Mouse (Mus musculus) midbrain, embryonic 15.5 days (tissue): ENCODE measurements around the gene Fdxr. TPM values are rescaled to one million over a fixed set of nuclear protein-coding genes. Genes with fewer than 3 reads are reported as not detected.

Experiments used
- ATAC-seq: fragments of 200-750 bp; cut with Nextera tagmentation; replicated peaks from 2 replicates; pipeline ENCODE4 v1.8.0; 2017; ENCODE audit warnings: moderate TSS enrichment
- H3K27ac ChIP-seq: fragments of 300-500 bp; sonication (generic); 2 replicates; pipeline ENCODE4 v1.5.1; 2015; ENCODE audit warnings: mild to moderate bottlenecking, inconsistent platforms
- H3K27me3 ChIP-seq: fragments of 300-500 bp; sonication (generic); replicated peaks from 2 replicates; pipeline ENCODE4 v1.6.1; 2015; ENCODE audit warnings: inconsistent platforms
- H3K36me3 ChIP-seq: fragments of 300-500 bp; sonication (generic); replicated peaks from 2 replicates; pipeline ENCODE4 v1.6.1; 2015; ENCODE audit warnings: inconsistent platforms
- H3K4me1 ChIP-seq: fragments of 300-500 bp; sonication (generic); 2 replicates; pipeline ENCODE4 v1.6.1; 2015; ENCODE audit warnings: inconsistent platforms
- H3K4me2 ChIP-seq: fragments of 300-500 bp; sonication (generic); 2 replicates; pipeline ENCODE4 v1.6.1; 2015; ENCODE audit warnings: inconsistent platforms, mild to moderate bottlenecking, moderate library complexity
- H3K4me3 ChIP-seq: fragments of 300-500 bp; sonication (generic); 2 replicates; pipeline ENCODE4 v1.5.1; 2015; ENCODE audit warnings: mild to moderate bottlenecking, inconsistent platforms
- H3K9ac ChIP-seq: fragments of 300-500 bp; sonication (generic); 2 replicates; pipeline ENCODE4 v1.6.1; 2015; ENCODE audit warnings: mild to moderate bottlenecking, inconsistent platforms
- H3K9me3 ChIP-seq: fragments of 300-500 bp; sonication (generic); 2 replicates; pipeline ENCODE4 v1.6.1; 2016; ENCODE audit warnings: inconsistent platforms
- WGBS: fragments of 180-500 bp; shearing (Covaris S2); methylation state at CpG from one replicate; pipeline ENCODE4 v1.1.7; 2015; ENCODE audit warnings: mixed read lengths; 5-methylcytosine and 5-hydroxymethylcytosine counted together
- polyA plus RNA-seq: library from polyadenylated mRNA; unstranded; fragments of >200 nt; fragmentation: Nextera tagmentation; extraction: Ambion mirVana; gene quantifications from 2 replicates; pipeline ENCODE4 v1.2.1, GENCODE M21; 2015

The Fdxr gene
- polyA plus RNA-seq, 1 experiment from 2014 or later = 22.1 TPM

DNA sequence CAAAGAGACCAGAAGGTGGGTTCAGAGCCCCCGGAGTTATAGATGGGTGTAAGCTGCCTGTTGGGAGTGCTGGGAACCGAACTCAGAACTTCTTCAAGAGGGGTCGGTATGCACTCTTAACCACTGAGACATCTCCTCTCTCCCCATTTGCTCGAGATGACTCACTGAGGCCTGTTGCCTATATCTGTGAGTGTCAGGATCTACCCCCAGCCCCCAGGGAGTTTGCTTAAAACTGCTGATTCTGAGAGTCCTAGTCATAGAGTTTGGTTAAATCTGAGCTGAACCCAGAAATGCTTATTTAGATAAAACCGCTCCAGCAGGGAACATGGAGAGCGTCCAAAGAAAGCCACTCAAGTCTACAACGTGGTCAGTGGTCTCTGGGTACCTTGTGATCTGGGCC lies 2.7 kb downstream of the Fdxr start:
- 85% methylated on average over 7 of the region's 7 CpGs for WGBS

GRCm38 (mm10) chr11:115273735-115274134 lies 3.1 kb downstream of the Fdxr start:
- peaks cover 5% of the 10 kb centered on the region; the same call in 1 of the 2 replicates for H3K27me3 ChIP-seq
- WGBS = 70% methylated on average over 7 of the region's 7 CpGs
- no peak overlapping the region for H3K4me3 ChIP-seq
- peaks cover 21% of the 10 kb centered on the region for H3K4me1 ChIP-seq
- ATAC-seq = no peak
- 0 out of 2 replicates have a peak, but pooled peaks cover 7% of the 10 kb centered on the region for H3K36me3 ChIP-seq
- H3K27ac ChIP-seq = no peak overlapping the region
- no peak overlapping the region for H3K9ac ChIP-seq
- H3K4me2 ChIP-seq = no peak overlapping the region
- H3K9me3 ChIP-seq = no peaks in the 10 kb centered on the region

More for the DNA sequence above, 2.7 kb downstream of the Fdxr start:
- ATAC-seq = no peak
- H3K27ac ChIP-seq = no peak overlapping the region
- H3K4me3 ChIP-seq = no peak overlapping the region
- 0 out of 2 replicates have a peak, but pooled peaks cover 3% of the 10 kb centered on the region for H3K36me3 ChIP-seq
- no peaks in the 10 kb centered on the region for H3K9me3 ChIP-seq
- H3K9ac ChIP-seq = no peak overlapping the region
- H3K27me3 ChIP-seq = peaks cover 2% of the 10 kb centered on the region; the same call in 1 of the 2 replicates
- peaks cover 21% of the 10 kb centered on the region for H3K4me1 ChIP-seq
- no peak overlapping the region for H3K4me2 ChIP-seq

- H3K4me3 ChIP-seq = no peak overlapping the region
- H3K4me1 ChIP-seq = peaks cover 21% of the 10 kb centered on the region
- no peak overlapping the region for H3K4me2 ChIP-seq
- no peak overlapping the region for H3K9ac ChIP-seq
- no peak for ATAC-seq
- 64% methylated on average over 10 of the region's 10 CpGs for WGBS
- H3K9me3 ChIP-seq = no peaks in the 10 kb centered on the region
- 0 out of 2 replicates have a peak, but pooled peaks cover 7% of the 10 kb centered on the region for H3K36me3 ChIP-seq
- peaks cover 12% of the 10 kb centered on the region for H3K27me3 ChIP-seq
- no peak overlapping the region for H3K27ac ChIP-seq
Observed at GRCm38 (mm10) chr11:115272894-115273498, 3.9 kb downstream of the Fdxr start.

- H3K4me1 ChIP-seq = peaks cover 25% of the 10 kb centered on the region
- WGBS = 72% methylated on average over 10 of the region's 10 CpGs
Observed at GRCm38 (mm10) chr11:115271481-115271880, 5.4 kb downstream of the Fdxr start.

DNA sequence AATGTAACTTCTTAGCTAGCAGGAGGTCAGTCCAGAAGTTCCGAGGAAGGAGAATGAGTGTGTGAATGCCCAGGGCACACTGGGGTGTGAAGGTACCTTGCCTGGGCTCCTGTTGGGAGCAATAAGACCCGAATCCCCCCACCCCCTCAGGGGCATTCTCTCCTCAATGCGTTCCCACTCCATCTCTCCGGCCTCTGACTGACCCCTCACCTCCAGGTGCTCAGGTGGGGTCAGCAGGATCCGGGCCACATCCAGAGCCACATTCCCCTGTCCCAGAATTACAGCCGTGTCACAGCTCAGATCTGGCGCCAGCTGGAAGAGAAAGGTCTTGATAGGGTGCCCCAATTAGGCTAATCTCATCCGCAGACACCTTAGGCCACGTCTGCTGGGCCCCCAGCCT lies 5.8 kb downstream of the Fdxr start:
- Histone ChIP-seq H3K4me3 (no peak overlapping the region), H3K9me3 (no peaks in the 10 kb centered on the region), H3K9ac (no peak overlapping the region), H3K27me3 (peaks cover 31% of the 10 kb centered on the region), H3K36me3 (0 out of 2 replicates have a peak, but pooled peaks cover 7% of the 10 kb centered on the region), H3K4me1 (peaks cover 26% of the 10 kb centered on the region), H3K4me2 (no peak overlapping the region), H3K27ac (no peak overlapping the region)
- ATAC-seq = no peak
- 83% methylated on average over 9 of the region's 9 CpGs for WGBS

More at GRCm38 (mm10) chr11:115271481-115271880, 5.4 kb downstream of the Fdxr start:
- Histone ChIP-seq H3K36me3 (0 out of 2 replicates have a peak, but pooled peaks cover 7% of the 10 kb centered on the region), H3K4me3 (no peak overlapping the region), H3K4me2 (no peak overlapping the region), H3K9me3 (no peaks in the 10 kb centered on the region), H3K27ac (no peak overlapping the region), H3K27me3 (peaks cover 27% of the 10 kb centered on the region), H3K9ac (no peak overlapping the region)
- ATAC-seq = no peak

GRCm38 (mm10) chr11:115270148-115270861 lies 6.5 kb downstream of the Fdxr start:
- no peak overlapping the region for H3K4me3 ChIP-seq
- 0 out of 2 replicates have a peak, but pooled peaks have one; percentile 6 for ATAC-seq
- H3K9me3 ChIP-seq = no peaks in the 10 kb centered on the region
- H3K36me3 ChIP-seq = 0 out of 2 replicates have a peak, but pooled peaks cover 7% of the 10 kb centered on the region
- H3K27ac ChIP-seq = no peak overlapping the region
- H3K4me2 ChIP-seq = no peak overlapping the region
- no peak overlapping the region for H3K9ac ChIP-seq
- H3K4me1 ChIP-seq = peaks cover 26% of the 10 kb centered on the region
- 33% methylated on average over 19 of the region's 19 CpGs for WGBS
- peaks cover 39% of the 10 kb centered on the region for H3K27me3 ChIP-seq

DNA sequence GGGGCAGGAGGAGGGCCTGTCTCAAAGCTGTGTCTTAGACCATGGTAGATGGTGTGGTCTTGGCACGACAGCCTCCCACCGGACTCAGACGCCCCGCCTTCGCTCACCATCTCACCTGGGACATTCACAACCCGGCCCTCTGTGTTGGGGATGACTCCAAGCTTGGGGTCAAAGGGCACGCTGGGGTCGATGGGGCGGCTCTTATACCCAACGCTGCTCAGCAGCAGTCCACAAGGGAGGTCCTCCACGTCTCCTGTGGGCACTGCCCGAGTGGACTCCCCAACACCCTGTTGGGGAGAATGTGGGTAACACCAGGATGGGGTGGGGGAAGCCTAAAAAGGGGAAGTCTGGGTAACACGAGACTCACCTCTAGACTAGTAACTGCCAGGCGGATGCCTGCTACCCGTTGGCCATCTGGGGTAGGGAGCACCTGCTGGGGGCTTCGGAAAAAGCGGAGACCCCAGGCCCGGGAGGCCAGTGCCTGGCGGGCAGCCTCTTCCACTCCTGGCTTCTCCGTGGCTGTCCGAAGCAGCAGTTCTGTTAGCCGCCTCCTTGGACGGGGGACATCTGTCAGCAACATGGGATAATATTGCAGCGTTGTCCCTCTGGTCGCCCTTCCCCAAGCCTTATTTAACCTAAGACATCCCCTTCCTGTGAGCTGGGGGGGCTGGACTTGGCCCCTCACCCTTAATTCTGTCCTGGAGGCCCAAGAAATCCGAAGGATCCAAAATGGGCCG lies 7.4 kb downstream of the Fdxr start:
- ATAC-seq = no peak
- no peak overlapping the region for H3K27ac ChIP-seq
- no peaks in the 10 kb centered on the region for H3K9me3 ChIP-seq
- H3K36me3 ChIP-seq = 0 out of 2 replicates have a peak, but pooled peaks cover 7% of the 10 kb centered on the region
- WGBS = 93% methylated on average over 27 of the region's 27 CpGs
- H3K9ac ChIP-seq = no peak overlapping the region
- peaks cover 29% of the 10 kb centered on the region for H3K4me1 ChIP-seq
- H3K4me2 ChIP-seq = no peak overlapping the region
- peaks cover 47% of the 10 kb centered on the region for H3K27me3 ChIP-seq
- no peak overlapping the region for H3K4me3 ChIP-seq

- no peak for ATAC-seq
- Histone ChIP-seq H3K27ac (no peak overlapping the region), H3K4me1 (peaks cover 29% of the 10 kb centered on the region), H3K9me3 (no peaks in the 10 kb centered on the region), H3K9ac (no peak overlapping the region), H3K27me3 (peaks cover 55% of the 10 kb centered on the region), H3K4me2 (no peak overlapping the region), H3K36me3 (0 out of 2 replicates have a peak, but pooled peaks cover 7% of the 10 kb centered on the region), H3K4me3 (no peak overlapping the region)
- 81% methylated on average over 11 of the region's 11 CpGs for WGBS
Observed at GRCm38 (mm10) chr11:115267958-115268357, 8.9 kb downstream of the Fdxr start.

DNA sequence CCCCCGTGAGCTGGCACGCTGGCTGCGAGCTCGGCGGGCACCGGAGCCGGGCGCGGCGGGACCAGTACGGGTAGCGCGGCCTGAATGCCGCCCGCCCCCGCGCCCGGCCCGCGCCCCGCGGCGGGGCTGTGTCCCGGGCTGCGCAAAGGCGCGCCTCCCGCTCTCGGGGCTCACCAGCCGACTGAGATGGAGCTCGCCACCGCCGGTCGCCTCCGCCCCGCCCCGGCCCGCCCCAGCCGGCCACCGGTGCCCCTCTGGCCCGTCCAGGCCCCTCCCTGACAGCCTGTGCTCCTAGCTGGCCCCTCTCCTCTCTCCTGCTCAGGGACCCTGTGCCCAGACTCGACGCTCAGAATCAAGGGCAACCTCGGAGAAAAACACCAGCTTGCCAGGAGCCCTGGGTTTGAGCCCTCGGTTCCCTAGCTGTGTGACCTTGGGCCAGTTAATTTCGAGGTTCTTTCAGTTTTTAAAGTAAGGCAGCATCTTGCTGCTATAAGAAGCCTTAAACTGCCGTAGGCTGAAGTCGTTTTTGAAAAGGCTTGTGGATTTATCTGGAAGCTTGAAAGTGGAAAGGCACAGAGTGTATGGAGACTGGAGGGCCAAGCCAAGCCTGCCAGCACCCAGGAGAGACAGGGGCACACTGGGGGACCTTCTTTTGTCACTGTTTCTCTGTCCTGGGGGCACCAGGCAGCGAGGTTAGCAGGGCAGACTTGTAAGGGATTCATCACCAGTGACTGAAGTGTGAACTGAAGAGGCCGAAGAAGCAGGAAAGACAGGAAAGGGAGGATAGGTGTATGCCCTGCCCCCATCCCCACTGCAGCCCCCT lies 9.6 kb downstream of the Fdxr start, which contains the start of gene Grin2c:
Gene Grin2c (minus strand): TSS at position 183 of the 823 bp plus-strand sequence.
- no peak for ATAC-seq

GRCm38 (mm10) chr11:115266400-115266778 lies 10.5 kb downstream of the Fdxr start:
- H3K9ac ChIP-seq = no peak overlapping the region
- H3K27ac ChIP-seq = no peak overlapping the region
- peaks cover 70% of the 10 kb centered on the region for H3K27me3 ChIP-seq
- peaks cover 29% of the 10 kb centered on the region for H3K4me1 ChIP-seq
- no peaks in the 10 kb centered on the region for H3K9me3 ChIP-seq
- H3K4me2 ChIP-seq = peak overlapping the region; percentile 58
- ATAC-seq = no peak
- WGBS = under 1% methylated on average over 22 of the region's 22 CpGs
- peak overlapping the region; percentile 33 for H3K4me3 ChIP-seq
- 0 out of 2 replicates have a peak, but pooled peaks cover 7% of the 10 kb centered on the region for H3K36me3 ChIP-seq

More for the DNA sequence above, 9.6 kb downstream of the Fdxr start, which contains the start of gene Grin2c:
- 6% methylated on average over 48 of the region's 50 CpGs for WGBS
- H3K9me3 ChIP-seq = no peaks in the 10 kb centered on the region
- peaks cover 62% of the 10 kb centered on the region for H3K27me3 ChIP-seq
- no peak within 1 kb of the TSS for H3K27ac ChIP-seq
- H3K4me3 ChIP-seq = peak within 1 kb of the TSS; percentile 33
- H3K36me3 ChIP-seq = 0 out of 2 replicates have a peak, but pooled peaks cover 7% of the 10 kb centered on the region
- H3K4me2 ChIP-seq = peak within 1 kb of the TSS; percentile 58
- H3K4me1 ChIP-seq = peaks cover 29% of the 10 kb centered on the region
- H3K9ac ChIP-seq = no peak within 1 kb of the TSS

DNA sequence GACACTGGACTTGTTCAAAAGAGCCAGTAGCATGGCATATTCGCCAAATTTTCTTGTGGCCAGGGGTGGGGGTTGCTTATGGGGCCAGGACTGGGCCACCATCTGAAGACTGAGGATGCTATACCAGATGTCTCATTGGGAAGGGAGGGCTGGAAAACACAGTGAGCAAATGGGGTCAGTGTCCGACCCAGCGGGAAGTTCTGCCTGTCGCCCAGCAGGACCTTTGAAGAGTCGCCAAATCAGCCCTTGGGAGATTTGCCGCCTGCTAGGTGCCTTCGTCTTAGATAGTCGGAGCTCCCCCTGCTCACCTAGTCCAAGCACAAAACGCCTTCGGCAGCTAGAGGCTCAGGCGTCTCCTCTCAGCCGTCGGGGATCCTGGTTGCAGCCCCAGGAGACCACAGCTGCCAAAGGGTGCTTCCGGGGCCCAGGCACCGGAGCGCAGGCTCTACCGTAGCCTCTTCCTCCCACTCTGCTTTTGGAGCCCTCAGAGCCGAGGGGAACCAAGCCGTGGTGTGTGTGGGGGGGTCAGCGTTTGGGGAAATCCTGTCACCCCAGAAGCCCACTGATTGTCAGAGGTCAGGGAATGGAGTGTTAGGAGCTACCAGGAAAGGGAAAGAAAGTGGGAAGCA lies 11.0 kb downstream of the Fdxr start:
- H3K9ac ChIP-seq = no peak overlapping the region
- H3K4me2 ChIP-seq = peak overlapping the region; percentile 58

More for the DNA sequence above, 11.0 kb downstream of the Fdxr start:
- 2% methylated on average over 20 of the region's 20 CpGs for WGBS
- Histone ChIP-seq H3K36me3 (0 out of 2 replicates have a peak, but pooled peaks cover 7% of the 10 kb centered on the region), H3K9me3 (no peaks in the 10 kb centered on the region), H3K4me1 (peaks cover 29% of the 10 kb centered on the region), H3K27me3 (peaks cover 75% of the 10 kb centered on the region), H3K27ac (no peak overlapping the region), H3K4me3 (peak overlapping the region; percentile 33; the same call in 1 of the 2 replicates)
- ATAC-seq = no peak
